Mouse (Mus musculus) olfactory bulb, adult 2 months (tissue): ENCODE data around the gene Tcp10c.
"Not testable (repeated sequence)": the region's sequence is repeated elsewhere in the genome, so short reads cannot be mapped to it uniquely, and the experiment has no call there.

Experiments
- CTCF ChIP-seq: fragments of 200-500 bp; IDR thresholded peaks from 2 replicates; pipeline ENCODE4 v1.5.1; 2012; ENCODE audit warnings: low read depth, mild to moderate bottlenecking, low read length, moderate library complexity; ENCODE audit not compliant: insufficient read depth
- POLR2A ChIP-seq: fragments of 200-500 bp; IDR thresholded peaks from 2 replicates; pipeline ENCODE4 v1.6.1; 2012; ENCODE audit warnings: mild to moderate bottlenecking, low read depth, low read length, moderate library complexity; ENCODE audit not compliant: insufficient read depth

DNA sequence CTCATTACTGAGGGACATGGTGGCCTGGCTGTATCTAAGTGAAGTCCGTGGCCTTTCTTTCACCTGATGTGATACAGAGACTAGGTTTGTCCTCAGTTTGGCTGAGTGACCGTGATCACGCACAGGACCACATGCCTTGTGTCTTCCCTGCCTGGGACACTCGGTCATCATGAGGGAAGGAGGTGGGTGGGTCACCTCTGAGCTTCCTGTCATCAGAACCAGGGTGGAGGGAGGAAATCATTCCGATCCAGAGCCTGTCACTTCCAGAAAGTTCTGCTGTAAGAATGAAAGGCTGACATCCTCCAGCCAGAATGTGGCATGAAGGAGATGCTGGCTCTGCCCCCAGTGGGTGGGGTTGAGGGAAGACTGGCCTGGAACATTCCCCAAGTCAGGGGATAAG is 45.6 kb downstream of the Tcp10c start:
- not testable (repeated sequence) for TF ChIP-seq CTCF, POLR2A
